Mouse (Mus musculus): ENCODE measurements around the gene Hist1h4m.

- TF ChIP-seq POLR2A (IDR thresholded peaks at IDR 0.05; ENCODE audit: low read depth, low read length) = no peak
- no peak for TF ChIP-seq CTCF (conservative IDR thresholded peaks at IDR 0.05; ENCODE audit: insufficient read depth, insufficient read length, low read depth, low read length)
Observed at GRCm38 (mm10) chr13:21861608-21862007, 50.1 kb downstream of the Hist1h4m start.
